Mouse (Mus musculus) kidney, adult 18-20 months (tissue): ENCODE data around the gene Krt18.

ENCODE experiments used
- DNase-seq: peaks from one replicate; pipeline ENCODE4 v3.0.0; 2021

Krt18 gene

DNA sequence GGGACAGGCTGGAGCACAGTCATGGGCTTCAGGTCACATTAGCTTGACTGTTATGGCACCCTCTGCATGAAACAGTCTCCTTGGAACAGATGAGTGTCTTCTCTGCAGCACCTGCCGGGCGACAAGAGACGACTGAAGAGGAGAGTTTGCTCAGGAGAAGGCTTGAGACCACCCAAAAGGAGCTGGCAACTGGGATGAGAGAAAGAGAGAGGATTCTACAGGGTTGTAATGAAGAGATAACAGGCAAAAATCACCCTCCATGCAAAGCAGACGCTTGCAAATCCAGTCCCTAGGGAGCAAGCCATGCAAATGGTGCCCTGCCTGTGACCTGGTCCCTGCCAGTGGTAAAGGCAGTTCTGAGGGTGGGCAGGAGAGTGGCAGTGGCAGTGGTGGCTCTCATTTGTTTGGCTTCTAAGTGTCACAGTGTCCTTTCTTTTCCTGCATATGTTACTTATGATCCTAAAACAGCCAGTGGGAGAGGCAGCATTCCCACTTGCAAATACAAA lies 15.7 kb upstream of the Krt18 start:
- DNase-seq = no peak

GRCm38 (mm10) chr15:102013651-102014050 lies 14.3 kb upstream of the Krt18 start:
- peak; percentile 52 for DNase-seq

DNA sequence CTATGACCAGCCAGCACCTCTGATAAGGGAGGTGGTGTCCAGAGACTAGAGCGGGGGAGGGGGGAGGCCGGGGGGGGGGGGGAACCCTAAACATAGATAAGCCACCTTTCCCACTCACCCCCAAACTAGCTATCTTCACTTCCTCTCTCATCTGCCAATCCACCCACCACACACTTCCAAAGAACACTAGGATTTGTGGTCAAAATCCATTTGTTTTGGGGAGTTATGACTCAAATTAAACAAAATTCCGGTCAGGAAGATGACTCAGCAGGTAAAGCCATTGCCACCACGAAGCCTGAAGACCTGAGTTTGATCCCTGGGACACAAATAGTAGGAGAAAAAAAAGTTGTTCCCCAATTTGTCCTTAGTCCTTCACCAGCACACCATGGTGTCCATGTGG lies 13.1 kb upstream of the Krt18 start:
- DNase-seq = no peak

DNA sequence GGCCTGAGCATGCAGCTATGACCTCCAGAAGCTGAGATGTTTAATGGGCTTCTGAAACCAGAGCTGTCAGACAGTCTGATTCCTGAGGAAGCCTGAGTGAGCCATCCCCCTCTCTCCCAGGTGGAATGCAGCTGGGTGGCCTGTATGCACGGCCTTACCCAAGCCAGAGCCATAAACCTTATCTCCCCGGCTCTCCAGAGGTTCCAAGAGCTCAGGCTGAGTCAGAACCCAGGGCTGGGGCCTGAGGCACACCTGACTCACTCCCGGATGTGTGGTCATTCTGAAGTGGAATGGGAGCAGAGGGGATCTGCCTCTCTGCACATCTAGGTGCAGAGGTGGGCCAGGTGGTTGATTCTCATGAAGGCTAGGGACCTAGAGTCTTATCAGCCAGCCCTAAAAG lies 11.9 kb upstream of the Krt18 start:
- no peak for DNase-seq

DNA sequence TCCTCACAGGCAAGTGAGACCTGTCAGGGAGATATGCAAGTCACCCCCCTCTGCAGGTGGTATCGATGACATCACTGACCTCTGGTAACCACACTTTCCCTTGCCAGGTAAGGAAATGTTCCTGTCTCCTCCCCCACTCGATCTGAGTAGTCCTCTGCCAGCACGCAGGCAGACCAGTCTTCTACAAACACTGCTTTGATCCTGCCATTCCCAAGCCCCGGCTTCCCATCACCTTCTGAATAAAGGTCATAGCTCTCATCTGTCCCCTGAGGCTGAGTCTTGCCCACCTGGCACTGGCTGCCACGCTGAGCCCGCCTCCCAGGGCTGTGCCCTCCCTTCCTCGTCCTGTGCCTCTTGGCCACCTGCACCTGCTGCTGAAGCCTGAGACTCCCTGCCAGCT lies 11.2 kb upstream of the Krt18 start:
- no peak for DNase-seq

GRCm38 (mm10) chr15:102017918-102018463 lies 10.0 kb upstream of the Krt18 start:
- peak; percentile 78 for DNase-seq

DNA sequence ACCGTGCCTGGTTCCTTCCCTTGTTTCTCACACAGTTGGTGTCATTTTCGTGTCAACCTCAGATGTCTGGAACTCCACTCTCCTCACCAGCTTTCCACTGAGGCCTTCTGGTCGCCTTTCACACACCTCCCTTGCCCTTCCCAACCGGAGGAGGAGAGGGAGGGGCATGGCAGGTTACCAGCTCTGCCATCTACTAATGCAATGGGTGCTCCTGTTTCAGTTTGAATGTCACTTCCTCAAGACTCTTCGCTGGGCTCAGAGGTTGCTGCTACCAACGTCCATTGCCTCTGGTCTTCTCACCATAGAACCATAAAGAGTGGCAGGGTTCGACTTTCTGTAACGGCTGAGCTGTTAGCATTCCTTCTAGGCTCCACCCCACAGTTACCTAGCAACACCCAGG lies 5.5 kb upstream of the Krt18 start:
- DNase-seq = no peak

- DNase-seq = no peak
Observed at GRCm38 (mm10) chr15:102023888-102024287, 4.1 kb upstream of the Krt18 start.

GRCm38 (mm10) chr15:102025136-102025872 lies 2.7 kb upstream of the Krt18 start:
- DNase-seq = no peak

DNA sequence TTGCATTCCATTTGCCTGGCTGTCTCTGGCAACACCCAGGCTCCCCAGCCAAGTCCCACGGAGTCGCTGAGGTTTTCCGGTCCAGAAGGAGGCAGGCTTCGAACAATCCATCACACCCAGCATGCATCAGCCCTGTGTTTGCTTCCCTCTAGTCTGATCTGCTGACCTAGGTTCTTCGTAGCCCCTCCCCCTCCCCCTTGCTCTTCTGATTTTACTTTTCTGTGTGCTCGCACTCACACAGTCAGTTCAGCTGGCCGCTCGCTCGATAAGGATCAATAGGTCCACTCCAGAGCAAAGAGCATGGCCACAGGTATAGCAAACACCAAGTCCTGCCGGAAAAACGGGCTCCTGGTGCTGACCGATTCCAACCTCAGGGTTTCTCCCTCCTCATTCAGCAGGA lies 1.6 kb upstream of the Krt18 start:
- no peak for DNase-seq

GRCm38 (mm10) chr15:102034121-102035053 lies 6.4 kb downstream of the Krt18 start:
- DNase-seq = no peak

GRCm38 (mm10) chr15:102040277-102040676 lies 12.3 kb downstream of the Krt18 start:
- no peak for DNase-seq

DNA sequence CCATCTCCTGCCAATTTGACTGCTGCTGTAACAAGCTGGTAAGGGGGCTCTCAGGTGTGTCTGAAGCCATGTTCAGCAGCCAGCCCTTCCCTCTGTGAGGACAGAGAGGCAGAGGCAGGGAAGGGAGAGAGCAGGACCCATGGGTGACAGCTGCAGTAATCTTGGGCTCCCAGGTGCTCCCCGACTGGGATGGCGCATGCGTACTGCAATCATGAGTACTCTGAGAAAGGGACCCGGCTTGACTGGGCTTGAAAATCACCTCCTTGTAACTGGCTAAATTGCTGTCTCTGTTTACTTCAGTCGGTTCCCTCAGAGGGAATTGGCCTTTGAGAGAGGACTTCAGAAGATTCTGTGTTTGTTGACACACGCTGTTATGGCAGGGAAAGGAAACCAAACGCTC lies 14.0 kb downstream of the Krt18 start:
- DNase-seq = no peak

- DNase-seq = no peak
Observed at GRCm38 (mm10) chr15:102044745-102045144, 16.8 kb downstream of the Krt18 start.

DNA sequence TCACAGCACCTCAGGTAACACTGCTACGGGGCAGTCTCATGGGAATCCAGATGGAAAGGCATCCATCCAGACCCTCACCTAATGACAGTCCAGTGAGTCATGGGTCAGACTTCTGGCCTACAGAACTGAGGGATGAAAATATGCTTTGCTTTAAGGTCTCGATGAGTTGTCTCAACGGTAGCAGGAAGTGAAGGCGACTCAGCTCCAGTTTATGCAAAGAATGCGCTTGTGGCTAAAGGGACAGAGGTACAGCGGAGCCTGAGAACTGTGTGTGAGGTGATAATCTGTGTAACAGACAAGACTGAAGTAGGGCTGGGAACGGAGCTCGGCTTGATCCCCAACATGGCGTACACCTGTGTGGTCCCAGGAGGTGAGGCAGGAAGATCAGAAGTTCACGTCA lies 17.7 kb downstream of the Krt18 start:
- no peak for DNase-seq

- no peak for DNase-seq
Observed at GRCm38 (mm10) chr15:102048006-102048405, 20.0 kb downstream of the Krt18 start.

- no peak for DNase-seq
Observed at GRCm38 (mm10) chr15:102049871-102050270, 21.9 kb downstream of the Krt18 start.

- DNase-seq = peak; percentile 52
Observed at GRCm38 (mm10) chr15:102051920-102052683, 24.1 kb downstream of the Krt18 start.

DNA sequence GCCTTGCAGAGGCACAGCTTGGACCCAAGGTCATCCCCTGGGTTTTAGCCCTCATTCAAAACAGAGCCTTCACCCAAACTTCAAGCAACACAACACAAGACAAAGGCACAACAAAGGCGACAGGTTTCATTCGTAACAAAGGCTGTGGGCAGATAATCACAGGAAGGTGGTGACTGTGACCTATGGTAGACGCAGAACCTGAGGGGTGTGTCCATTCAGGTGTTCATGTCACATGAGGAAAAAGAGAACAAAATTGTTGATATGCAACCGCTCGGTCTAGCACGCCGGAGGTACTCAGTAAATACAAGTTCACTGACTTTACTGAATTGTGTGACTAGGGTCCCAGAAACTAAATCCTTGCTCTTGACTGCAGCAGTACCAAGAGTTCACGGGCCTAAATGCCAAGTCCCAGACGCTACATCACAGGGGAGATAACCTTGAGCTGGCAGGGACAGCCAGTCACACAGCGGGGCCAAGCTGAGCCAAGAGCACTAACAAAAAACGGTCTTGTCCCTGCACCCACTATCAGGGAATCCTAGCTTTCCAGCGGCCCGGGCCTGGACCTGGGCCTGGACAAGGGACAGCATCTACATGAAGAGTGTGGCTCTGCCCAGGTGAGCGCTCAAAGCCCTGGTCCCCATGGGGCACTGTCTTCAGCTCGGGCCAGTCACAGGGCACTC lies 28.7 kb downstream of the Krt18 start:
- DNase-seq = no peak

- DNase-seq = peak; percentile 90
Observed at GRCm38 (mm10) chr15:102065661-102066325, 37.8 kb downstream of the Krt18 start.
